Mouse (Mus musculus): ENCODE results near the gene Sptbn2. TPM values are rescaled to one million over a fixed set of nuclear protein-coding genes. Genes with fewer than 3 reads are reported as not detected.

Sptbn2 gene
- polyA plus RNA-seq, 1 experiment from 2014 or later: 5.2 TPM

DNA sequence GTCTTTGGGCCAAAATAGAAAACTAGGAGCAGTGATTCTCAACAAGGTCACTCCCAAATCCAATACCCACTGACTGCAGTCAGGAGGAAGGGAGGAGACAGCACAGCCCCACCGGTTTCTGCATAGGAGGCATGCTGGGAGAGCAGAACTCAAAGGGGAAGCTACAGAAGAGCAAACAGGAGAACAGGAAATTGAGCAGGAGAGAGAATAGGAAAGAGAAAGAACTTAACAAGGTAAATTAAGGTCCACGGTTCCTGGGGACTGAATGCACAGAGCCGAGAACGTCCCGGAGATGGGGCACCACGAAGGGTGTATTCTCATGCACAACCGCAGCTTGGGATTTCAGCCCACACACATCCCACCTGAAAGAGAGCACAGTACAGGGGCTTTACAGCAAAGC is 74.2 kb downstream of the Sptbn2 start:
- H3K4me2 ChIP-seq (replicated peaks): no peak overlapping the region
- no peak overlapping the region for H3K9ac ChIP-seq
- H3K4me3 ChIP-seq: no peak overlapping the region
- WGBS: 92% methylated on average over 7 of the region's 7 CpGs
- no peak for ATAC-seq (ENCODE audit: insufficient number of reproducible peaks, insufficient read depth, low FRiP score, low TSS enrichment)
- peaks cover 82% of the 10 kb centered on the region for H3K36me3 ChIP-seq
- H3K27ac ChIP-seq: no peak overlapping the region
- H3K27me3 ChIP-seq: no peaks in the 10 kb centered on the region
- H3K4me1 ChIP-seq: peaks cover 12% of the 10 kb centered on the region
- no peaks in the 10 kb centered on the region for H3K9me3 ChIP-seq

DNA sequence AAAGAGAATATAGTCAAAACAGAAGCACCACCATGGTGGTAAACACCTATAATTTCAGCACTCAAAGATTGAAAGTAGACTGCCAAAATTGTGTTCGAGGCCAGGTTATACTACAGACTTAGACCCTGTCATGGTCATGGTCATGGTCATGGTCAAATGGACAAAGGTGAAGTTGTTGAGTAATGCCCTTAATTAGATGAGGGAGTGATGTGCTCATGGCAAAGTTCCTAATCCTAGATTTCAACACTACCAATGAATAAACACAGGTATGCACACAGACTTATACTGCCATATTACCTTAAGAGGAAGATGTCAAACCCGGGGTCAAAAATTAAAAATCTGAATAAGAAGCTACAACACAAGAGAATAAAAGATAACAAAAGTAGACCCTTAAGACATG is 75.3 kb downstream of the Sptbn2 start:
- Histone ChIP-seq H3K4me2 (replicated peaks) (no peak overlapping the region), H3K27me3 (no peaks in the 10 kb centered on the region), H3K27ac (no peak overlapping the region), H3K9me3 (no peaks in the 10 kb centered on the region), H3K4me1 (peaks cover 23% of the 10 kb centered on the region), H3K4me3 (no peak overlapping the region), H3K9ac (no peak overlapping the region), H3K36me3 (peaks cover 85% of the 10 kb centered on the region)
- ATAC-seq (ENCODE audit: insufficient number of reproducible peaks, insufficient read depth, low FRiP score, low TSS enrichment): no peak
- WGBS: 90% methylated on average over 2 of the region's 2 CpGs

DNA sequence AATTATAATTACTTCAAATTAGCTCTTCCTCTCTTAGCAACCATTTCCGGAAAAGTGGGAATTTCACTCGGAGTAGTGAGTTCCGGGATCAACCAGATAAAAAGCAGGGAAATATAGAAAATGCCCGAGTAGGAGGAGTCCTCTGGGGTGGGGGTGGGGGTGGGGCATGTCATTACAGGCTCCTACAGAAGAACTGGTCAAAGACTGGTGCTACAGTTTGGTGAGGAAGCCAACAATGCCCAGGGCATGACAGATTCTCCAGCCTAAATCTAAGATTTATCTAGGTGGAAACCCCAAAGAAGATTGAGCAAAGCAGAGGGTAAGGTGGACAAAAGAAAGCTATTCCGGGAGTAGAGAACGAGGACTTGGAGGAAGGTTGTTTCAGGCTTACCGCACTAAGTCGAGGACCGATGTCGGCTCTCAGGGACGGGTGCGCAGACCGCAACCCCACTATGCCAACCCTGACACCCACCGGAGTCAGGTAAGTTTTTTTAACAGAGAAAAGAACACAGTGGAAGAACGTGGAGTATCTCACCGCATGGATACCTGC is 82.4 kb downstream of the Sptbn2 start:
- no peaks in the 10 kb centered on the region for H3K27me3 ChIP-seq
- peak overlapping the region; percentile 72 for H3K4me3 ChIP-seq
- H3K27ac ChIP-seq: peak overlapping the region; percentile 72
- peaks cover 34% of the 10 kb centered on the region for H3K4me1 ChIP-seq
- peak overlapping the region; percentile 48 for H3K9ac ChIP-seq
- WGBS: under 1% methylated on average over 16 of the region's 16 CpGs
- H3K9me3 ChIP-seq: no peaks in the 10 kb centered on the region
- H3K36me3 ChIP-seq: peaks cover 44% of the 10 kb centered on the region
- peak overlapping the region; percentile 76 for H3K4me2 ChIP-seq (replicated peaks)
- peak; percentile 17; the same call in 1 of the 2 replicates for ATAC-seq (ENCODE audit: insufficient number of reproducible peaks, insufficient read depth, low FRiP score, low TSS enrichment)

DNA sequence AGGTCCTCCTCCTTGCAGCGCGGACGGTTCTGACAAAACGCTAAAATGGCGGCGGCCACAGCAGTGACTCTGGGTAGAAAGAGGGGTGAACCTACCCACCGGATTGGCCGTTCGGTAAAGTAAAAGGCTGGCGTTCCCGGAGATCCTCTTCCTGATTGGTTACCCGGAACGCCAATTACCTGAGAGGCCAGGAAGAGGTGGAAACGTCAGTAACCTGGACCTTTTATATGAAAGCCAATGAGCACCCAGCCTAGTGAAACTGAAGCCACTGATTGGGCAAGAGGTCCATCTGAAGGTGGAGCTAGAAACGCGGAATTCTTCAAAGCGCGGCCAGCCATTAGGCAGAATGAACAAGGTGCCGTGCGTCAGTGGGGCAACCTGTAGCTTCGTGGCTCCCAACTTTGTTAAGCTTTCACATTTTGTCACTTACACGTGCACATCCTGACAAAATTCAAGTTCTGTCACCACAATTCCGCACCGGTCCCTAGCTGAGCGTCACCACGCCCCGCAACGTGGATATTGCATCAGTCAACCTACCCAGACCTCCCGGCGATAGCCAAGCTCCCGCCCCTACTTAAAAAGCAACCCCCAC is 83.0 kb downstream of the Sptbn2 start, which contains the start of gene Rbm4:
TSS of gene Rbm4 (minus strand) at position 71 of the 592 bp plus-strand sequence.
- ATAC-seq (ENCODE audit: insufficient number of reproducible peaks, insufficient read depth, low FRiP score, low TSS enrichment): peak; percentile 97
- Histone ChIP-seq H3K9me3 (no peaks in the 10 kb centered on the region), H3K4me2 (replicated peaks) (peak within 1 kb of the TSS; percentile 76), H3K36me3 (peaks cover 48% of the 10 kb centered on the region), H3K27me3 (no peaks in the 10 kb centered on the region), H3K27ac (peak within 1 kb of the TSS; percentile 72), H3K4me1 (peaks cover 34% of the 10 kb centered on the region), H3K4me3 (peak within 1 kb of the TSS; percentile 72), H3K9ac (peak within 1 kb of the TSS; percentile 48)
- under 1% methylated on average over 31 of the region's 31 CpGs for WGBS

DNA sequence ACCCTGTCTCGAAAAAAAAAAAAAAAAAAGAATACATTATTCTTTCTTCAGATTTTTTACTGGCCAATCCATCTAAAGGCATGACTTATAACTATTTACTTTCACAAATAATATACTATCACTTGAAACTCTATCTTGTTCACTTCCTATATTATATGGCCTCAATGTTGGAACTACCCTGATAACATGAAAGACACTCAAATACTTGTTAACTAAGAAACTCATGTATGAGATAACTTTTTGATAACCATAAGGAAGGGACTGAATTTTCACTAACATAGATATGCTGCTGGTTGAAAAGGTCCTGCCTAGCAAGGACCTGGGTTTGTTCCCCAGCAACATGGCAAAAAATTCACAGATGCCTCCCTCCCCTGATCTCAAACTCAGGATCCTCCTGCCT is 85.0 kb downstream of the Sptbn2 start:
- H3K4me3 ChIP-seq: no peak overlapping the region
- H3K27ac ChIP-seq: no peak overlapping the region
- no peak overlapping the region for H3K9ac ChIP-seq
- ATAC-seq (ENCODE audit: insufficient number of reproducible peaks, insufficient read depth, low FRiP score, low TSS enrichment): no peak
- WGBS: 88% methylated on average over 1 of the region's 1 CpGs
- peaks cover 51% of the 10 kb centered on the region for H3K36me3 ChIP-seq
- H3K9me3 ChIP-seq: no peaks in the 10 kb centered on the region
- no peaks in the 10 kb centered on the region for H3K27me3 ChIP-seq
- H3K4me1 ChIP-seq: peaks cover 20% of the 10 kb centered on the region
- H3K4me2 ChIP-seq (replicated peaks): no peak overlapping the region

DNA sequence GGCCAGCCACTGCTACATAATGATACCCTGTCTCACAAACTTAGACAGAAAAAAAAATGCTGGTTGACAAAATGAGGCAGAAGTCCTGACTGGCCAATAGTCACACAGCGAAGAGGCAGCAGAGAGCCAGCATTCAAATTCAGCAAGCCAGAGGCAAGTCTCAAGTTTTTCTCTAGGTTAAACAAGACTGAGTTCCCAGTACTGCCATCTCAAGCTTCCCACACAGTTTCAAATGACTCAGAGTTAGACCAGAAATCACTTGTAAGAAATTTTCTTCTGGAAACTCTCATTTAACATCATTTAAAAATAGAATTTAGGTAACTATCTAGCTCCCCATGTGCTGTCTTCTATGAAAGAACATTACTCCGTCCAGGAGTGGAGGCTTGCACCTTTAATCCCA is 86.9 kb downstream of the Sptbn2 start:
- H3K36me3 ChIP-seq: peaks cover 58% of the 10 kb centered on the region
- no peak overlapping the region for H3K4me2 ChIP-seq (replicated peaks)

DNA sequence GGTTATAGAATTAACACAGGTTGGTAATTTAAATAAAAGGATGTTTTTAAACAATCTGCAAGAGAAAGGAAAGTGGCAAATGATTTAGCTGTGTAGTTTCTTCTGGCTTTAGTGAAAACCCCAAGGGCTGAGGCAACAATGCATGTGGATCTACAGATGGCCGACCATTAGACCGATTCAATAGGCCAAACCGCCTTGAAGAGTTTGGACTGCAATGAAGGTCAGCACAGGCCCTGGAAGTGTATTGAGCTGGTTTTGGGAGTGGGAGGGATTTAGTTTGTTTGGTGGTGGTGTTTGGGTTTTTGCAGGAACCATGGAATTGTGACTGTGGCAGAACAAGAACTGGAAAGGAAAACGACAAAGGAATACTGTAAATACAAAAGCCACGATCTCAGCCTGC is 88.1 kb downstream of the Sptbn2 start:
- WGBS: 94% methylated on average over 5 of the region's 5 CpGs
- no peaks in the 10 kb centered on the region for H3K9me3 ChIP-seq
- H3K9ac ChIP-seq: no peak overlapping the region
- peaks cover 70% of the 10 kb centered on the region for H3K36me3 ChIP-seq
- no peak for ATAC-seq (ENCODE audit: insufficient number of reproducible peaks, insufficient read depth, low FRiP score, low TSS enrichment)
- no peaks in the 10 kb centered on the region for H3K27me3 ChIP-seq
- H3K27ac ChIP-seq: no peak overlapping the region
- H3K4me3 ChIP-seq: no peak overlapping the region
- peaks cover 8% of the 10 kb centered on the region for H3K4me1 ChIP-seq
- H3K4me2 ChIP-seq (replicated peaks): no peak overlapping the region

More for the DNA sequence above, 86.9 kb downstream of the Sptbn2 start:
- ATAC-seq (ENCODE audit: insufficient number of reproducible peaks, insufficient read depth, low FRiP score, low TSS enrichment): no peak
- 90% methylated on average over 2 of the region's 2 CpGs for WGBS
- H3K27ac ChIP-seq: no peak overlapping the region
- H3K4me3 ChIP-seq: no peak overlapping the region
- peaks cover 8% of the 10 kb centered on the region for H3K4me1 ChIP-seq
- H3K9me3 ChIP-seq: no peaks in the 10 kb centered on the region
- H3K9ac ChIP-seq: no peak overlapping the region
- no peaks in the 10 kb centered on the region for H3K27me3 ChIP-seq

Other genes starting within 250 kb of the Sptbn2 start
- gene Syt12, start 233.7 kb upstream of the Sptbn2 start, polyA plus RNA-seq (2016; fragmentation: Nextera tagmentation; extraction: Ambion mirVana): 2.1 and 2.3 TPM in 2 replicates
- not detected in 2 replicates for gene 2010003K11Rik, start 212.6 kb upstream of the Sptbn2 start, polyA plus RNA-seq (2016; fragmentation: Nextera tagmentation; extraction: Ambion mirVana)
- gene Pcx, start 200.7 kb upstream of the Sptbn2 start, polyA plus RNA-seq (2016; fragmentation: Nextera tagmentation; extraction: Ambion mirVana): 30.6 and 32.1 TPM in 2 replicates
- 15.1 and 16.3 TPM in 2 replicates for gene Lrfn4, start 95.5 kb upstream of the Sptbn2 start, polyA plus RNA-seq (2016; fragmentation: Nextera tagmentation; extraction: Ambion mirVana)
- 64.6 and 67.9 TPM in 2 replicates for gene Rce1, start 85.5 kb upstream of the Sptbn2 start, polyA plus RNA-seq (2016; fragmentation: Nextera tagmentation; extraction: Ambion mirVana)
- 4.7 and 7.7 TPM in 2 replicates for gene Gm960, start 12.5 kb upstream of the Sptbn2 start, polyA plus RNA-seq (2016; fragmentation: Nextera tagmentation; extraction: Ambion mirVana)
- 112 and 118 TPM in 2 replicates for gene Rbm4b, start 45.3 kb downstream of the Sptbn2 start, polyA plus RNA-seq (2016; fragmentation: Nextera tagmentation; extraction: Ambion mirVana)
- gene Rbm4, start 82.7 kb downstream of the Sptbn2 start, polyA plus RNA-seq (2016; fragmentation: Nextera tagmentation; extraction: Ambion mirVana): 86.8 and 89.3 TPM in 2 replicates
- gene Gm21992, start 100.4 kb downstream of the Sptbn2 start, polyA plus RNA-seq (2016; fragmentation: Nextera tagmentation; extraction: Ambion mirVana): 34.2 and 45.1 TPM in 2 replicates
- gene Rbm14, start 100.5 kb downstream of the Sptbn2 start, polyA plus RNA-seq (2016; fragmentation: Nextera tagmentation; extraction: Ambion mirVana): 104 and 110 TPM in 2 replicates
- gene Ccs, start 128.2 kb downstream of the Sptbn2 start, polyA plus RNA-seq (2016; fragmentation: Nextera tagmentation; extraction: Ambion mirVana): 53.8 and 57.3 TPM in 2 replicates
- gene Ccdc87, start 128.2 kb downstream of the Sptbn2 start, polyA plus RNA-seq (2016; fragmentation: Nextera tagmentation; extraction: Ambion mirVana): 0.18 and 0.24 TPM in 2 replicates
- 37.6 and 45.1 TPM in 2 replicates for gene Ctsf, start 144.0 kb downstream of the Sptbn2 start, polyA plus RNA-seq (2016; fragmentation: Nextera tagmentation; extraction: Ambion mirVana)
- 6.0 and 6.8 TPM in 2 replicates for gene Actn3, start 166.7 kb downstream of the Sptbn2 start, polyA plus RNA-seq (2016; fragmentation: Nextera tagmentation; extraction: Ambion mirVana)
- 12.0 and 12.1 TPM in 2 replicates for gene Zdhhc24, start 167.5 kb downstream of the Sptbn2 start, polyA plus RNA-seq (2016; fragmentation: Nextera tagmentation; extraction: Ambion mirVana)
- gene Bbs1, start 195.5 kb downstream of the Sptbn2 start, polyA plus RNA-seq (2016; fragmentation: Nextera tagmentation; extraction: Ambion mirVana): 5.6 and 5.7 TPM in 2 replicates
- 144 and 147 TPM in 2 replicates for gene Dpp3, start 217.1 kb downstream of the Sptbn2 start, polyA plus RNA-seq (2016; fragmentation: Nextera tagmentation; extraction: Ambion mirVana)
- 3.2 and 3.7 TPM in 2 replicates for gene Peli3, start 232.0 kb downstream of the Sptbn2 start, polyA plus RNA-seq (2016; fragmentation: Nextera tagmentation; extraction: Ambion mirVana)